Mouse (Mus musculus): ENCODE measurements at regions not wholly inside any gene's neighbourhood (a gene's known extent, or its start where the extent isn't known, plus 50 kb on each side); places are given as distances from the start of the nearest gene placed in this dataset.

- DNase-seq (ENCODE audit: low spot score) (no peak), ATAC-seq (replicated peaks; ENCODE audit: low FRiP score) (no peak)
- Histone ChIP-seq H3K36me3 (ENCODE audit: control insufficient read depth, insufficient read depth, low read length) (no peaks in the 10 kb centered on the region), H3K4me1 (replicated peaks; ENCODE audit: control insufficient read depth, insufficient read depth, low read length) (peaks cover 9% of the 10 kb centered on the region; the same call in 1 of the 2 replicates), H3K4me2 (no peak overlapping the region), H3K4me3 (ENCODE audit: low read depth, low read length) (no peak overlapping the region), H3K27me3 (replicated peaks; ENCODE audit: control insufficient read depth, insufficient read depth, low read length) (peaks cover 4% of the 10 kb centered on the region; the same call in 1 of the 2 replicates), H3K9me3 (ENCODE audit: control insufficient read depth, low read length) (no peaks in the 10 kb centered on the region), H3K27ac (ENCODE audit: low read depth, low read length) (no peak overlapping the region), H3K9ac (ENCODE audit: low read depth, low read length) (no peak overlapping the region)
- WGBS, result 83% methylated on average over 5 of the region's 5 CpGs
Observed at GRCm38 (mm10) chr15:59785981-59786380, 230.4 kb downstream of the 4933412E24Rik start.

DNA sequence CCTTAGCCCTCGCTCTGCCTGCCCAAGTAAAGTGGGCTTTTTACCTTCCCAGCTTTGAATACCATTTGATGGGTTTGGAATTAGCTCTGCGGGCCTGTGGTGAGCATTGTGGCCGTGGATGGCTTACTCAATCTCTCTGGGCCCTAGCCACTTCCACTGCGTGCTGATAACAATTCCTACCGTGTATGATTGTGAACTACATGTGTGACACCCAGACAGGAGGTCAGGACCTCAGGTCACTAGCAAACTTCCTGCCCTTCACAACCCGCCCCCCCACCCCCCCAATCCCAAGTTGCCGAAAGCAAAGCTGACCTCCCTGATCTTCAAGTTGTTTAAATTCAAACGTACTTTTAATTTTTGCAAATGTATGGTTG lies 231.9 kb downstream of the 4933412E24Rik start:
- Histone ChIP-seq H3K36me3 (ENCODE audit: control insufficient read depth, insufficient read depth, low read length) (no peaks in the 10 kb centered on the region), H3K9me3 (ENCODE audit: control insufficient read depth, low read length) (no peaks in the 10 kb centered on the region), H3K4me3 (ENCODE audit: low read depth, low read length) (no peak overlapping the region), H3K4me2 (peak overlapping the region; percentile 40; the same call in 1 of the 2 replicates), H3K9ac (ENCODE audit: low read depth, low read length) (no peak overlapping the region), H3K27ac (ENCODE audit: low read depth, low read length) (peak overlapping the region; percentile 71), H3K4me1 (replicated peaks; ENCODE audit: control insufficient read depth, insufficient read depth, low read length) (peaks cover 9% of the 10 kb centered on the region; the same call in 1 of the 2 replicates), H3K27me3 (replicated peaks; ENCODE audit: control insufficient read depth, insufficient read depth, low read length) (peaks cover 4% of the 10 kb centered on the region; the same call in 1 of the 2 replicates)
- WGBS, result 32% methylated on average over 8 of the region's 8 CpGs
- ATAC-seq (replicated peaks; ENCODE audit: low FRiP score) (no peak), DNase-seq (ENCODE audit: low spot score) (no peak)

GRCm38 (mm10) chr15:59783782-59784555 lies 232.4 kb downstream of the 4933412E24Rik start:
- Histone ChIP-seq H3K4me3 (ENCODE audit: low read depth, low read length) (no peak overlapping the region), H3K9ac (ENCODE audit: low read depth, low read length) (no peak overlapping the region), H3K4me2 (peak overlapping the region; percentile 40), H3K4me1 (replicated peaks; ENCODE audit: control insufficient read depth, insufficient read depth, low read length) (peaks cover 9% of the 10 kb centered on the region; the same call in 1 of the 2 replicates), H3K27ac (ENCODE audit: low read depth, low read length) (peak overlapping the region; percentile 71), H3K9me3 (ENCODE audit: control insufficient read depth, low read length) (no peaks in the 10 kb centered on the region), H3K36me3 (ENCODE audit: control insufficient read depth, insufficient read depth, low read length) (no peaks in the 10 kb centered on the region), H3K27me3 (replicated peaks; ENCODE audit: control insufficient read depth, insufficient read depth, low read length) (peaks cover 4% of the 10 kb centered on the region; the same call in 1 of the 2 replicates)
- peak; percentile 54 for ATAC-seq (replicated peaks; ENCODE audit: low FRiP score)
- WGBS, result 13% methylated on average over 22 of the region's 22 CpGs
- DNase-seq (ENCODE audit: low spot score), result peak; percentile 37

DNA sequence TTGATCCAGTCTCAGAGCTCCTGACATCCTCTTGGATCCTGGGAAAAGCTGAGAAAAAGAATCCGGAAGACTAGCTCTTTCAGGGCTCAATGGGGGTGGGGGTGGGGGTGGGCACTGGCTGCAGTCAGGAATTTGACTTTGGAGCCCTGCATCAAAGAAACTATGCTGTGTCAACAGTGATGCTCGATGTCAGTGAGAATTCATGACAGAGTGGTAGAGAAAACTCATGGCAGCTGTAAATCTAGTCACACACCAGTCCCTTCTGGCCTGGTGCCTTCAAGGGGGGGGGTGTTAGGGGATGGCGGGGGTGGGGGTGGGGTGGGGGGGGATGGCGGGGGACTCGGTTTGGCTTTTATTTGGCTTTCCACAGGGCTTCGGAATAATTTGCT lies 233.0 kb downstream of the 4933412E24Rik start:
- Histone ChIP-seq H3K36me3 (ENCODE audit: control insufficient read depth, insufficient read depth, low read length) (no peaks in the 10 kb centered on the region), H3K4me1 (replicated peaks; ENCODE audit: control insufficient read depth, insufficient read depth, low read length) (peaks cover 9% of the 10 kb centered on the region; the same call in 1 of the 2 replicates), H3K9ac (ENCODE audit: low read depth, low read length) (no peak overlapping the region), H3K4me3 (ENCODE audit: low read depth, low read length) (no peak overlapping the region), H3K4me2 (no peak overlapping the region), H3K9me3 (ENCODE audit: control insufficient read depth, low read length) (no peaks in the 10 kb centered on the region), H3K27me3 (replicated peaks; ENCODE audit: control insufficient read depth, insufficient read depth, low read length) (peaks cover 4% of the 10 kb centered on the region; the same call in 1 of the 2 replicates), H3K27ac (ENCODE audit: low read depth, low read length) (peak overlapping the region; percentile 71)
- ATAC-seq (replicated peaks; ENCODE audit: low FRiP score) (0 out of 2 replicates have a peak, but pooled peaks have one; percentile 37), DNase-seq (ENCODE audit: low spot score) (no peak)
- WGBS, result 14% methylated on average over 6 of the region's 6 CpGs

- no peaks in the 10 kb centered on the region for H3K36me3 ChIP-seq (ENCODE audit: control insufficient read depth, insufficient read depth, low read length)
- DNase-seq (ENCODE audit: low spot score) (no peak), ATAC-seq (replicated peaks; ENCODE audit: low FRiP score) (no peak)
- 70% methylated on average over 1 of the region's 1 CpGs for WGBS
- no peak overlapping the region for H3K4me3 ChIP-seq (ENCODE audit: low read depth, low read length)
- H3K9me3 ChIP-seq (ENCODE audit: control insufficient read depth, low read length), result no peaks in the 10 kb centered on the region
- H3K4me2 ChIP-seq, result no peak overlapping the region
- H3K9ac ChIP-seq (ENCODE audit: low read depth, low read length), result no peak overlapping the region
- H3K4me1 ChIP-seq (replicated peaks; ENCODE audit: control insufficient read depth, insufficient read depth, low read length), result 0 out of 2 replicates have a peak, but pooled peaks cover 6% of the 10 kb centered on the region
- H3K27ac ChIP-seq (ENCODE audit: low read depth, low read length), result no peak overlapping the region
- peaks cover 4% of the 10 kb centered on the region; the same call in 1 of the 2 replicates for H3K27me3 ChIP-seq (replicated peaks; ENCODE audit: control insufficient read depth, insufficient read depth, low read length)
Observed at GRCm38 (mm10) chr15:59780506-59780905, 235.9 kb downstream of the 4933412E24Rik start.

GRCm38 (mm10) chr15:59777307-59777871 lies 239.0 kb downstream of the 4933412E24Rik start:
- no peak overlapping the region for H3K9ac ChIP-seq (ENCODE audit: low read depth, low read length)
- no peak overlapping the region for H3K4me3 ChIP-seq (ENCODE audit: low read depth, low read length)
- H3K9me3 ChIP-seq (ENCODE audit: control insufficient read depth, low read length), result no peaks in the 10 kb centered on the region
- 85% methylated on average over 13 of the region's 13 CpGs for WGBS
- DNase-seq (ENCODE audit: low spot score) (no peak), ATAC-seq (replicated peaks; ENCODE audit: low FRiP score) (no peak)
- no peak overlapping the region for H3K27ac ChIP-seq (ENCODE audit: low read depth, low read length)
- H3K4me1 ChIP-seq (replicated peaks; ENCODE audit: control insufficient read depth, insufficient read depth, low read length), result no peaks in the 10 kb centered on the region
- no peaks in the 10 kb centered on the region for H3K36me3 ChIP-seq (ENCODE audit: control insufficient read depth, insufficient read depth, low read length)
- H3K4me2 ChIP-seq, result no peak overlapping the region
- no peaks in the 10 kb centered on the region; the same call in 1 of the 2 replicates for H3K27me3 ChIP-seq (replicated peaks; ENCODE audit: control insufficient read depth, insufficient read depth, low read length)

GRCm38 (mm10) chr15:59775781-59776180 lies 240.6 kb downstream of the 4933412E24Rik start:
- Histone ChIP-seq H3K27me3 (replicated peaks; ENCODE audit: control insufficient read depth, insufficient read depth, low read length) (no peaks in the 10 kb centered on the region), H3K27ac (ENCODE audit: low read depth, low read length) (no peak overlapping the region), H3K4me3 (ENCODE audit: low read depth, low read length) (no peak overlapping the region), H3K9me3 (ENCODE audit: control insufficient read depth, low read length) (no peaks in the 10 kb centered on the region), H3K36me3 (ENCODE audit: control insufficient read depth, insufficient read depth, low read length) (no peaks in the 10 kb centered on the region), H3K9ac (ENCODE audit: low read depth, low read length) (no peak overlapping the region), H3K4me1 (replicated peaks; ENCODE audit: control insufficient read depth, insufficient read depth, low read length) (no peaks in the 10 kb centered on the region), H3K4me2 (no peak overlapping the region)
- no peak for ATAC-seq (replicated peaks; ENCODE audit: low FRiP score)
- no peak for DNase-seq (ENCODE audit: low spot score)
- WGBS, result 90% methylated on average over 3 of the region's 3 CpGs

GRCm38 (mm10) chr15:59773983-59774382 lies 242.4 kb downstream of the 4933412E24Rik start:
- no peak for ATAC-seq (replicated peaks; ENCODE audit: low FRiP score)
- H3K4me2 ChIP-seq, result no peak overlapping the region
- H3K4me1 ChIP-seq (replicated peaks; ENCODE audit: control insufficient read depth, insufficient read depth, low read length), result no peaks in the 10 kb centered on the region
- H3K4me3 ChIP-seq (ENCODE audit: low read depth, low read length), result no peak overlapping the region
- no peak overlapping the region for H3K9ac ChIP-seq (ENCODE audit: low read depth, low read length)
- no peak for DNase-seq (ENCODE audit: low spot score)
- 0 out of 2 replicates have a peak, but pooled peaks cover 5% of the 10 kb centered on the region for H3K9me3 ChIP-seq (ENCODE audit: control insufficient read depth, low read length)
- WGBS, result 64% methylated on average over 2 of the region's 2 CpGs
- H3K36me3 ChIP-seq (ENCODE audit: control insufficient read depth, insufficient read depth, low read length), result no peaks in the 10 kb centered on the region
- no peak overlapping the region for H3K27ac ChIP-seq (ENCODE audit: low read depth, low read length)
- H3K27me3 ChIP-seq (replicated peaks; ENCODE audit: control insufficient read depth, insufficient read depth, low read length), result no peaks in the 10 kb centered on the region
